In the genomic region with DNA sequence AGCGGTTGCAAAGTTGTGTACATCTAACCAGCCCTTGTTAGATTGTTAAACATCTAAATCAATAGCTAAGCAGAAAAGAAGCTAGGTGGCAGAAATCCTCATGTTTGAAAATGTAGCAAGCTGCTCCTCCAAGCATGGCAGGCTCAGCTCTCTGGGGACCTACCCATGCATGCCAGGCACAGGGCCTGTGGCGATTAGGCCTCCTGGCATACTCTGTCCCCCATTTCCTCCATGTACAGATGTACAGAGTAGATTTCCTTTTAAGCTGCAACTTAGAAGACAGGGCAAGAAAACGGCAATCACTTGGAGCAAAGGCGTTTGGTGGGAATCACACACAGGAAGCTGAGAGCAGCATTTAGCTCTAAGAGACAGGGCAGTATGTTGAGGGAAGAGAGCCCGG, we compare ENCODE assay signal across 14 mouse cellular contexts. TPM values are rescaled to one million over a fixed set of nuclear protein-coding genes. Genes with fewer than 3 reads are reported as not detected.
DNase-seq lines count a peak whose midpoint lies in the region; ATAC-seq and TF ChIP-seq lines count a peak whose summit lies in the region.
"Had no signal": no experiment of that assay in that cellular context is flagged by ENCODE, and none has a peak within 500 bp of the region (broad histone marks: within the 10 kb centered on the region; RNA-seq: fewer than 3 reads in every experiment).

No protein-coding gene starts in this region.

- dilution Hi-C loops in CH12.LX (cut with MboI; ENCODE audit: extremely low pct_ligation_motif_present, extremely low pct_unique_long_range_greater_than_20kb, low sequenced_read_pairs) = no loop called here

- no peak overlapping the region for H3K27ac ChIP-seq in liver, postnatal 0 days (ENCODE audit: low read depth)
- peak overlapping the region; percentile 11; the same call in 1 of the 2 replicates for H3K27ac ChIP-seq in CH12.LX (ENCODE audit: insufficient read depth, low read depth)
- H3K27ac ChIP-seq: heart, adult 2 months; limb, embryonic 13.5 days had no signal

- H3K9ac ChIP-seq in liver, postnatal 0 days (replicated peaks) = no peak overlapping the region
- no peak overlapping the region for H3K9ac ChIP-seq in CH12.LX (ENCODE audit: insufficient read depth, low read depth)
- H3K9ac ChIP-seq: limb, embryonic 13.5 days; lung, embryonic 14.5 days had no signal

- H3K27me3 ChIP-seq in liver, postnatal 0 days (ENCODE audit: insufficient read depth, low read length) = no peaks in the 10 kb centered on the region
- H3K27me3 ChIP-seq in CH12.LX (replicated peaks) = no peaks in the 10 kb centered on the region
- H3K27me3 ChIP-seq: limb, embryonic 13.5 days had no signal

- 0 out of 2 replicates have a peak, but pooled peaks have one; percentile 6 for TF ChIP-seq CTCF in liver, postnatal 0 days (IDR thresholded peaks at IDR 0.05; ENCODE audit: low read depth)
- TF ChIP-seq CTCF in CH12.LX (conservative IDR thresholded peaks at IDR 0.05 in 1 of 2, IDR thresholded peaks at IDR 0.05 in 1 of 2; ENCODE audit: low read depth in 2 of 2, low read length in 2 of 2) = 0 out of 4 replicates have a peak, but pooled peaks of 1 of the 2 experiments have one; percentile 12

- no peak; the same call in 1 of the 2 replicates for TF ChIP-seq RAD21 in CH12.LX (IDR thresholded peaks at IDR 0.05; ENCODE audit: low read depth, low read length)

- TF ChIP-seq EP300 in liver, postnatal 0 days (IDR thresholded peaks at IDR 0.05; ENCODE audit: low read depth) = no peak
- TF ChIP-seq EP300 in CH12.LX (IDR thresholded peaks at IDR 0.05; ENCODE audit: low read length) = no peak; the same call in 1 of the 2 replicates

- no peaks in the 10 kb centered on the region for H3K79me2 ChIP-seq in CH12.LX (replicated peaks; ENCODE audit: control insufficient read depth, extremely low read depth, insufficient read depth, poor library complexity, severe bottlenecking)

- no peak for TF ChIP-seq POLR2A in CH12.LX (IDR thresholded peaks at IDR 0.05; ENCODE audit: low read depth, low read length)

- H3K4me2 ChIP-seq in liver, postnatal 0 days (ENCODE audit: low read depth, low read length) = no peak overlapping the region
- peak overlapping the region; percentile 16 for H3K4me2 ChIP-seq in CH12.LX (ENCODE audit: insufficient read depth, low read depth, poor library complexity, severe bottlenecking)
- H3K4me2 ChIP-seq: limb, embryonic 13.5 days; lung, embryonic 14.5 days had no signal

- in situ Hi-C loops in CH12.LX (cut with MboI; ENCODE audit: low pct_ligation_motif_present, low pct_unique_long_range_greater_than_20kb, low sequenced_read_pairs) = loop anchor here (25.0 kb wide), 1 partner anchor 207 kb away; no protein-coding TSS in a partner anchor

- 47% methylated on average over 5 of the region's 5 CpGs for WGBS in liver, postnatal 0 days (ENCODE audit: insufficient replicate concordance)

- peak; percentile 38 for DNase-seq in liver, postnatal 0 days
- DNase-seq in liver (no peak), CH12.LX (ENCODE audit: extremely low read depth) (peak; percentile 55)
- peak; percentile 16 for DNase-seq in kidney, adult 18-20 months
- no peak for DNase-seq in cerebellum, postnatal 25 days
- DNase-seq: cerebellum, adult 11-12 months; heart, adult 2 months; heart, postnatal 14 days; lung, embryonic 14.5 days; thymus, adult 18-20 months had no signal

- H3K4me3 ChIP-seq in liver, postnatal 0 days (ENCODE audit: low read depth, low read length) = no peak overlapping the region
- no peak overlapping the region for H3K4me3 ChIP-seq in CH12.LX (replicated peaks in 1 of 3; ENCODE audit: low read depth in 2 of 3, low read length in 2 of 3, poor library complexity in 1 of 3)
- H3K4me3 ChIP-seq: heart, adult 2 months; limb, embryonic 13.5 days had no signal

- no peaks in the 10 kb centered on the region for H3K9me3 ChIP-seq in liver, postnatal 0 days (ENCODE audit: low read length)
- H3K9me3 ChIP-seq in CH12.LX (replicated peaks; ENCODE audit: low read length) = peaks cover 2% of the 10 kb centered on the region
- H3K9me3 ChIP-seq: limb, embryonic 13.5 days had no signal

- no peaks in the 10 kb centered on the region for H3K36me3 ChIP-seq in liver, postnatal 0 days (replicated peaks; ENCODE audit: insufficient read depth, low read length)
- no peaks in the 10 kb centered on the region for H3K36me3 ChIP-seq in CH12.LX (replicated peaks in 1 of 2; ENCODE audit: control insufficient read depth in 1 of 2, insufficient read depth in 1 of 2, low read length in 1 of 2)
- H3K36me3 ChIP-seq: limb, embryonic 13.5 days had no signal

- no peak for ATAC-seq in liver, postnatal 0 days
- peak; percentile 44; the same call in 1 of the 2 replicates for ATAC-seq in megakaryocyte progenitor cell, adult 5-6 weeks (replicated peaks; ENCODE audit: poor library complexity)
- no peak for ATAC-seq in activated CD4-positive, CD25-positive, alpha-beta regulatory T cell, adult 4 months
- ATAC-seq: inflammation-experienced regulatory T-cells, adult 6 months had no signal

- H3K4me1 ChIP-seq in liver, postnatal 0 days (ENCODE audit: insufficient read depth) = peaks cover 19% of the 10 kb centered on the region
- peaks cover 40 to 80% of the 10 kb centered on the region in 2 experiments for H3K4me1 ChIP-seq in CH12.LX (ENCODE audit: control insufficient read depth in 1 of 2, insufficient read depth in 2 of 2)
- H3K4me1 ChIP-seq: limb, embryonic 13.5 days had no signal

TF ChIP-seq in CH12.LX, 34 proteins besides CTCF, POLR2A, EP300 and RAD21:
- TF ChIP-seq MAX (IDR thresholded peaks at IDR 0.05; ENCODE audit: low read length) (0 out of 2 replicates have a peak, but pooled peaks have one; percentile 29), BHLHE40 (IDR thresholded peaks at IDR 0.05; ENCODE audit: low read depth, low read length) (peak; percentile 59; the same call in 1 of the 2 replicates), CHD1 (IDR thresholded peaks at IDR 0.05; ENCODE audit: low read depth, low read length) (0 out of 2 replicates have a peak, but pooled peaks have one; percentile 43), MXI1 (IDR thresholded peaks at IDR 0.05; ENCODE audit: low read depth, low read length) (0 out of 2 replicates have a peak, but pooled peaks have one; percentile 41), SMC3 (IDR thresholded peaks at IDR 0.05; ENCODE audit: low read depth, low read length) (0 out of 2 replicates have a peak, but pooled peaks have one; percentile 1), MYC (IDR thresholded peaks at IDR 0.05; ENCODE audit: low read depth, low read length) (peak; percentile 25; the same call in 1 of the 2 replicates), RCOR1 (conservative IDR thresholded peaks at IDR 0.05; ENCODE audit: low read depth, low read length) (0 out of 2 replicates have a peak, but pooled peaks have one; percentile 29), ZC3H11A (IDR thresholded peaks at IDR 0.05; ENCODE audit: low read depth, low read length) (no peak), USF1 (IDR thresholded peaks at IDR 0.05; ENCODE audit: low read depth, low read length) (no peak)

RNA-seq across cellular contexts. Expression of a gene that starts 31.6 kb away (rescaled TPM):
- polyA plus RNA-seq in liver, postnatal 0 days (2015; fragmentation: Nextera tagmentation; extraction: Ambion mirVana) = 6.4 and 6.5 TPM in 2 replicates
- total RNA-seq in CH12.LX (2012; rRNA removed) (7.8 and 9.9 TPM in 2 replicates), CH12.LX (2014; rRNA removed) (10.2 and 11.6 TPM in 2 replicates)
- polyA plus RNA-seq in CH12.LX (2012; ENCODE audit: insufficient read length, low read depth) = 18.4 and 24.6 TPM in 2 replicates
- 10.1 and 11.9 TPM in 2 replicates for total RNA-seq in megakaryocyte progenitor cell, adult 5-6 weeks (2015)
- total RNA-seq in megakaryocyte progenitor cell, adult 5-6 weeks (2017) = 8.8 and 16.0 TPM in 2 replicates
- 10 to 100 TPM; 15.4 to 23.8 TPM for polyA plus RNA-seq in activated CD4-positive, CD25-positive, alpha-beta regulatory T cell, adult 4 months (2017; shearing (Covaris generic))

Comparison
In these comparisons a context has a peak if more than half of its experiments do, and no peak if none do; other contexts are left out.
1. DNase-seq: peak in liver, postnatal 0 days (single experiment), CH12.LX (single experiment) and kidney, adult 18-20 months (single experiment); none in liver (single experiment) and cerebellum, postnatal 25 days (0 of 2).